Mouse (Mus musculus) midbrain, postnatal 0 days (tissue): ENCODE measurements around the gene Purb. TPM values are rescaled to one million over a fixed set of nuclear protein-coding genes. Genes with fewer than 3 reads are reported as not detected.
A peak's percentile ranks its signal among the peaks of the same experiment; 100 is the strongest.

Experiments used
- ATAC-seq: fragments of 200-750 bp; cut with Nextera tagmentation; 2 replicates; pipeline ENCODE4 v1.8.0; 2017; ENCODE audit warnings: moderate number of reproducible peaks, mild to moderate bottlenecking, moderate TSS enrichment, moderate library complexity; ENCODE audit not compliant: low FRiP score
- DNase-seq: peaks from one replicate; pipeline ENCODE4 v3.0.0-alpha.2; 2015; ENCODE audit warnings: low spot score
- H3K27ac ChIP-seq: fragments of 300-500 bp; sonication (generic); 2 replicates; pipeline ENCODE4 v1.5.1; 2014; ENCODE audit warnings: low read depth, mild to moderate bottlenecking, low read length, mixed read lengths
- H3K27me3 ChIP-seq: fragments of 300-500 bp; sonication (generic); 2 replicates; pipeline ENCODE4 v1.6.1; 2014; ENCODE audit warnings: low read length, control low read depth, mixed read lengths; ENCODE audit not compliant: insufficient read depth
- H3K36me3 ChIP-seq: fragments of 300-500 bp; sonication (generic); 2 replicates; pipeline ENCODE4 v1.6.1; 2014; ENCODE audit warnings: low read length, control low read depth, mixed read lengths; ENCODE audit not compliant: insufficient read depth
- H3K4me1 ChIP-seq: fragments of 300-500 bp; sonication (generic); 2 replicates; pipeline ENCODE4 v1.6.1; 2014; ENCODE audit warnings: mild to moderate bottlenecking, control low read depth, antibody characterized with exemption, low read length, mixed read lengths; ENCODE audit not compliant: insufficient read depth
- H3K4me2 ChIP-seq: fragments of 300-500 bp; sonication (generic); 2 replicates; pipeline ENCODE4 v1.6.1; 2014; ENCODE audit warnings: low read depth, mild to moderate bottlenecking, low read length, mixed read lengths; ENCODE audit not compliant: poor library complexity, severe bottlenecking
- H3K4me3 ChIP-seq: fragments of 300-500 bp; sonication (generic); 2 replicates; pipeline ENCODE4 v1.5.1; 2014; ENCODE audit warnings: low read depth, mild to moderate bottlenecking, low read length, moderate library complexity
- H3K9ac ChIP-seq: fragments of 300-500 bp; sonication (generic); replicated peaks from 2 replicates; pipeline ENCODE4 v1.6.1; 2014; ENCODE audit warnings: mild to moderate bottlenecking, low read length, moderate library complexity, mixed read lengths; ENCODE audit not compliant: poor library complexity, severe bottlenecking
- H3K9me3 ChIP-seq: fragments of 300-500 bp; sonication (generic); 2 replicates; pipeline ENCODE4 v1.6.1; 2016; ENCODE audit warnings: low read length, control low read depth
- CTCF ChIP-seq: IDR thresholded peaks from 2 replicates; pipeline ENCODE4 v1.5.1; 2016; ENCODE audit warnings: antibody characterized with exemption, mild to moderate bottlenecking
- WGBS: fragments of 180-500 bp; shearing (Covaris S2); extraction: QIAGEN DNeasy Blood & Tissue Kit; methylation state at CpG from one replicate; pipeline ENCODE4 v1.1.7; 2014; 5-methylcytosine and 5-hydroxymethylcytosine counted together
- polyA plus RNA-seq: library from polyadenylated mRNA; unstranded; fragments of >200 nt; fragmentation: Nextera tagmentation; extraction: Ambion mirVana; gene quantifications from 2 replicates; pipeline ENCODE4 v1.2.1, GENCODE M21; 2015
- total RNA-seq: library from RNA; depleted of rRNA; stranded (reverse); fragments of >200 nt; gene quantifications from 2 replicates; pipeline ENCODE4 v1.2.3, GENCODE M21; 2014

The Purb gene
- total and polyA plus RNA-seq, 2 experiments from 2014 or later: 14.2 to 38.0 TPM

DNA sequence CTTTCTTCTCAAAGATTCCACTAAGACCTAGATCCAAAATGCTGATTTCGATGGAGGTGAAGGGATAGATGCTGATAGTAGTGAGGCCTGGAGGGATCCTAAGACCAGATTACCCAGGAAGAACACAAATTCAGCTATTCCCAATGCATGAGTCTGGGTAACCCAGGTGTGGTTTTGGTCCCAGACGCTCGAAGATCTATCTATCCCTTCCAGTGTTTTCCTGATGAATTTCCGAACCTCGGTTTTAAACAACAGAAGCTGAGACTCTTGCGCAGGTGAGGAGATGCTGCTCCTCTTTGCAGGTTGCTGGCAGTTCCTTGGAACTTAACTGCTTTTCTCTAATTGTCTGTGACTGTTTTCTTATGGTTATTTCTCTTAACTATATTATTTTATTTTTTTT is 1.3 kb downstream of the Purb start:
- Histone ChIP-seq H3K9ac (peak overlapping the region; percentile 92), H3K4me3 (peak overlapping the region; percentile 68), H3K9me3 (no peaks in the 10 kb centered on the region), H3K4me2 (peak overlapping the region; percentile 84), H3K27ac (peak overlapping the region; percentile 99), H3K4me1 (peaks cover 9% of the 10 kb centered on the region), H3K27me3 (no peaks in the 10 kb centered on the region), H3K36me3 (no peaks in the 10 kb centered on the region)
- WGBS: 35% methylated on average over 6 of the region's 6 CpGs
- ATAC-seq (no peak), DNase-seq (no peak)
- TF ChIP-seq CTCF: no peak

- H3K36me3 ChIP-seq: no peaks in the 10 kb centered on the region
- H3K27ac ChIP-seq: no peak overlapping the region
- ATAC-seq (no peak), DNase-seq (no peak)
- H3K4me3 ChIP-seq: peak overlapping the region; percentile 68
- peak overlapping the region; percentile 84 for H3K4me2 ChIP-seq
- H3K27me3 ChIP-seq: no peaks in the 10 kb centered on the region
- H3K9ac ChIP-seq: peak overlapping the region; percentile 42
- TF ChIP-seq CTCF: no peak
- peaks cover 9% of the 10 kb centered on the region for H3K4me1 ChIP-seq
- H3K9me3 ChIP-seq: no peaks in the 10 kb centered on the region
These were observed 3.6 kb downstream of the Purb start for GRCm38 (mm10) chr11:6472076-6472475.

GRCm38 (mm10) chr11:6471493-6471892 is 4.2 kb downstream of the Purb start:
- TF ChIP-seq CTCF: no peak
- Histone ChIP-seq H3K4me1 (peaks cover 9% of the 10 kb centered on the region), H3K9ac (peak overlapping the region; percentile 42), H3K9me3 (no peaks in the 10 kb centered on the region), H3K27ac (no peak overlapping the region), H3K36me3 (no peaks in the 10 kb centered on the region), H3K4me3 (peak overlapping the region; percentile 68), H3K27me3 (no peaks in the 10 kb centered on the region), H3K4me2 (peak overlapping the region; percentile 84)
- 8% methylated on average over 1 of the region's 1 CpGs for WGBS
- ATAC-seq (no peak), DNase-seq (no peak)

- no peak for DNase-seq
- Histone ChIP-seq H3K4me3 (peak overlapping the region; percentile 68), H3K27me3 (no peaks in the 10 kb centered on the region), H3K27ac (no peak overlapping the region), H3K4me2 (peak overlapping the region; percentile 84), H3K36me3 (0 out of 2 replicates have a peak, but pooled peaks cover 3% of the 10 kb centered on the region), H3K9me3 (no peaks in the 10 kb centered on the region), H3K9ac (0 out of 2 replicates have a peak overlapping the region, but pooled peaks have one; percentile 19), H3K4me1 (peaks cover 9% of the 10 kb centered on the region)
- ATAC-seq: no peak
- WGBS: 54% methylated on average over 2 of the region's 2 CpGs
- no peak for TF ChIP-seq CTCF
These were observed 4.7 kb downstream of the Purb start for GRCm38 (mm10) chr11:6471054-6471453.

GRCm38 (mm10) chr11:6468541-6468940 is 7.2 kb downstream of the Purb start:
- Histone ChIP-seq H3K36me3 (0 out of 2 replicates have a peak, but pooled peaks cover 6% of the 10 kb centered on the region), H3K4me2 (no peak overlapping the region), H3K9ac (no peak overlapping the region), H3K4me1 (peaks cover 5% of the 10 kb centered on the region; the same call in 1 of the 2 replicates), H3K27ac (no peak overlapping the region), H3K4me3 (no peak overlapping the region), H3K27me3 (no peaks in the 10 kb centered on the region), H3K9me3 (no peaks in the 10 kb centered on the region)
- no peak for TF ChIP-seq CTCF
- DNase-seq (no peak), ATAC-seq (no peak)
- WGBS: 80% methylated on average over 2 of the region's 2 CpGs

DNA sequence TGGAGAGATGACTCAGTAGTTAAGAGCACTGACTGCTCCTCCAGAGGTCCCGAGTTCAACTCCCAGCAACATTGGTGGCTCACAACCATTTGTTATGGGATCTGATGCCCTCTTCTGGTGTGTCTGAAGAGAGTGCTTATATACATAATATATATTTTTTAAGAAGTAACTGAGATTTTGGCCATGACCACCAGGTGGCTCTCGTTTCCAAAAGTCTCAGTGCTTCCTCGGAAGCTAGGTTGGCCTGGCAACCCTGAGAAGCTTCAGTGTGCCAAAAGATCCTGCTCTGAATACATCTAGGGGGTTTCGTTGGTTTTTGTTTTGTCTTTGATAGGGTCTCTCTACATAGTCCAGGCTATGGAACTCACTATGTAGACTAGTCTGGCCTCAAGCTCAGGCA is 10.6 kb downstream of the Purb start:
- H3K27me3 ChIP-seq: no peaks in the 10 kb centered on the region
- H3K27ac ChIP-seq: no peak overlapping the region
- DNase-seq (peak; percentile 94), ATAC-seq (peak; percentile 77)
- H3K9ac ChIP-seq: no peak overlapping the region
- no peaks in the 10 kb centered on the region; the same call in 1 of the 2 replicates for H3K4me1 ChIP-seq
- peak; percentile 81 for TF ChIP-seq CTCF
- H3K36me3 ChIP-seq: 0 out of 2 replicates have a peak, but pooled peaks cover 6% of the 10 kb centered on the region
- no peak overlapping the region for H3K4me3 ChIP-seq
- no peaks in the 10 kb centered on the region for H3K9me3 ChIP-seq
- H3K4me2 ChIP-seq: no peak overlapping the region
- whole genome bisulfite sequencing: 22% methylated on average over 4 of the region's 4 CpGs
